Mouse (Mus musculus) liver, postnatal 0 days (tissue): ENCODE data around the gene Mark1.

ENCODE experiments used
- CTCF ChIP-seq: sonication (generic); IDR thresholded peaks from 2 replicates; pipeline ENCODE4 v1.5.1; 2016; ENCODE audit warnings: antibody characterized with exemption, low read depth
- EP300 ChIP-seq: IDR thresholded peaks from 2 replicates; pipeline ENCODE4 v1.6.1; 2016; ENCODE audit warnings: antibody characterized with exemption, low read depth, mild to moderate bottlenecking

GRCm38 (mm10) chr1:184972214-184972776, 27.1 kb downstream of the Mark1 start:
- TF ChIP-seq CTCF (no peak), EP300 (no peak)
